Mouse (Mus musculus) hematopoietic stem cell, adult 5-6 weeks (primary cell): Measurements from ENCODE around the gene Adcy4. TPM values are rescaled to one million over a fixed set of nuclear protein-coding genes. Genes with fewer than 3 reads are reported as not detected.

Experiments
- ATAC-seq, 2 experiments: fragments of 125-278 bp in 1 of 2; replicated peaks in 1 of 2; 2 replicates each; pipeline ENCODE4 v1.8.0; 2016 to 2017; ENCODE audit warnings: inconsistent platforms in 2 of 2, mild to moderate bottlenecking in 2 of 2, moderate number of reproducible peaks in 2 of 2, low read depth in 1 of 2, moderate TSS enrichment in 1 of 2; ENCODE audit not compliant: low FRiP score in 2 of 2, poor library complexity in 2 of 2, severe bottlenecking in 2 of 2, insufficient read depth in 1 of 2, low TSS enrichment in 1 of 2
- total RNA-seq: library from RNA; stranded (forward); fragments of 172-1452, 232-1000 nt; gene quantifications from 2 replicates; pipeline ENCODE4 v1.2.3, GENCODE M21; 2017

Adcy4 gene
- 1.0 and 2.2 TPM in 2 replicates for total RNA-seq

GRCm38 (mm10) chr14:55783958-55784235 lies at the start of gene Adcy4:
Gene Adcy4 (minus strand): TSS chr14:55784095.
- ATAC-seq: no peak

GRCm38 (mm10) chr14:55833126-55833525 lies 49.2 kb upstream of the Adcy4 start:
- ATAC-seq: no peak

DNA sequence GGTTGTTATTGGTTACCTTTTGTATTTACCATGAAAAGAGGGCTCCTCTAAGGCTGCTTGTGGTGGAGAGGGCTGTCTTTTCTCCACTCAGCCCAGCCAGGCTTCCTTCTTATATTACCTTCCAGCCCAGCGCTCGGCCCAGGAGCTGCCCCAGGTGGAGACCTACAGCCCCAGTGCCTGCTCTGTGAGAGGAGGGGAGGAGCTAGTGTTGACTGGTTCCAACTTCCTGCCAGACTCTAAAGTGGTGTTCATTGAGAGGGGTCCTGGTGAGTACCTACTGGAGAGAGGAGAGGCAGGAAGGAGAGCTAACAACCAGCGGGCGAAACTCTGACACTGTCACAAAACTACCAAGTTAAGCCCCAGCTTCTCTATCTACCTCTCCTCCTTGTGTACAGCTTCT lies 46.4 kb upstream of the Adcy4 start:
- no peak for ATAC-seq

GRCm38 (mm10) chr14:55829854-55830253 lies 46.0 kb upstream of the Adcy4 start:
- no peak for ATAC-seq

GRCm38 (mm10) chr14:55828716-55829263 lies 44.9 kb upstream of the Adcy4 start:
- ATAC-seq: no peak

DNA sequence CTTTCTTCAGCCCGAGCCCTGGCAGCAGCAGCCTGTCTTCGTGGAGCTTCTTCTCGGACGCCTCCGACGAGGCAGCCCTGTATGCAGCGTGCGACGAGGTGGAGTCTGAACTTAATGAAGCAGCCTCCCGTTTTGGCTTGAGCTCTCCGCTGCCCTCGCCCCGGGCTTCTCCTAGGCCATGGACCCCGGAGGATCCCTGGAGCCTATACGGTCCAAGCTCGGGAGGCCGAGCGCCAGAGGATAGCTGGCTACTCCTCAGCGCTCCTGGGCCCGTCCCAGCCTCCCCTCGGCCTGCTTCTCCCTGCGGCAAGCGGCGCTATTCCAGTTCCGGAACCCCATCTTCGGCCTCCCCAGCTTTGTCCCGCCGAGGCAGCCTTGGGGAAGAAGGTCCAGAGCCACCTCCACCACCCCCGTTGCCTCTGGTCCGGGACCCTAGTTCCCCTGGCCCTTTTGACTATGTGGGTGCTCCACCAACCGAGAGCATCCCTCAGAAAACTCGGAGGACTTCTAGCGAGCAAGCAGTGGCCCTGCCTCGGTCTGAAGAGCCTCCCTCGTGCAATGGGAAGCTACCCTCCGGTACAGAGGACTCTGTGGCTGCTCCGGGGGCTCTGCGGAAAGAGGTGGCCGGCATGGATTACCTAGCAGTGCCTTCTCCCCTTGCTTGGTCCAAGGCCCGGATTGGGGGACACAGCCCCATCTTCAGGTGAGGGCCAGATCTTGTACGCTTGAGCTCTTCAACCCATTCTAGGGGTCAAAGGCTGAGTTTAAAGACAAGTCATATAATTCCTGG lies 42.9 kb upstream of the Adcy4 start:
- ATAC-seq: no peak

GRCm38 (mm10) chr14:55826142-55826541 lies 42.2 kb upstream of the Adcy4 start:
- no peak for ATAC-seq

- no peak for ATAC-seq
Observed at GRCm38 (mm10) chr14:55825216-55826051, 41.5 kb upstream of the Adcy4 start.

- ATAC-seq: no peak
Observed at GRCm38 (mm10) chr14:55824481-55825215, 40.8 kb upstream of the Adcy4 start.

- ATAC-seq: no peak
Observed at GRCm38 (mm10) chr14:55824001-55824480, 40.1 kb upstream of the Adcy4 start.

GRCm38 (mm10) chr14:55822991-55823762 lies 39.3 kb upstream of the Adcy4 start, which contains the start of gene Nfatc4:
Gene Nfatc4 (plus strand): TSS chr14:55823144.
- ATAC-seq: peak in 1 of 2 experiments; percentile 8; a peak in 1 of 4 replicates

GRCm38 (mm10) chr14:55822435-55822990 lies 38.6 kb upstream of the Adcy4 start:
- peak; percentile 77 to 90 for ATAC-seq

DNA sequence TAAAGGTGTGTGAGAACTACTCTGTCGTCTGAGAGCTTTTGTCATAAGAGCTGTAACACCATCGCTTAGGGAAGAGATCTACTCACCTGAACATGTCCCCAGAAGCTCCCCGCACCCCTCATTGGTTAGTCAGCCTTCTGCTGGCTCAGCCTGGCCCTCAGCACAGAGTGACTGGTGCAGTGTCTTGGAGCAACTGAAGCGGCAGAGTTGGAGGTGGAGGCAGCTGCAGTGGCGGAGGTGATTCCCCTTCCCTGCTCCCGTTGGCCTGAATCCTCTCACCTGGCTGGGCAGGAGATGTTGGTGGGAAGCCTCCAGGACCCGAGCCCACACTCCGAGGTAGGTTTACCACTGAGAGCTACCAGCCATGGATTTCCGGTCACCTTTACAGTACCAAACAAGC lies 36.7 kb upstream of the Adcy4 start:
- no peak for ATAC-seq

- ATAC-seq: no peak
Observed at GRCm38 (mm10) chr14:55819845-55820405, 36.0 kb upstream of the Adcy4 start.

DNA sequence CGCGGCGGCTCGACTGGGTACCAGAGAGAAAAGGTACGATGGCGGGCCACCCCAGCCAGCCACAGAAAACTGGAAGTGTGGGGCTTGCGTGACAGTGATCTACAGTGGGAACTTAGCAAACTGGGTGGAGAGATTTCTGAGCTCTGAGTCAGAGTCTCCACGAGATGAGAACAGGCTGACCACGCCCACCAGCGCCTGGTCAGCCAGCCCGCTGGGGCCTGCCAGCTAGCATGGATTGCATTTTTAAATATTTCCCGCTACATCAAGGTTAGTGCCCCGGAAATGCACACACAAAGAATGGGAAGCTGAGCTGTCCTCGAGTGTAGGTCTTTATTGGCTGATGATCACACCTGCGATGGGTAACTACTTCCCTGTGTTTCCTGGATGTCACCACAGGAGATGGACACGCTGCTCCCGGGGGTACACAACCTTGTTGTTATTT lies 31.4 kb upstream of the Adcy4 start:
- 0 out of 4 replicates have a peak, but pooled peaks of 1 of the 2 experiments have one; percentile 22 for ATAC-seq

DNA sequence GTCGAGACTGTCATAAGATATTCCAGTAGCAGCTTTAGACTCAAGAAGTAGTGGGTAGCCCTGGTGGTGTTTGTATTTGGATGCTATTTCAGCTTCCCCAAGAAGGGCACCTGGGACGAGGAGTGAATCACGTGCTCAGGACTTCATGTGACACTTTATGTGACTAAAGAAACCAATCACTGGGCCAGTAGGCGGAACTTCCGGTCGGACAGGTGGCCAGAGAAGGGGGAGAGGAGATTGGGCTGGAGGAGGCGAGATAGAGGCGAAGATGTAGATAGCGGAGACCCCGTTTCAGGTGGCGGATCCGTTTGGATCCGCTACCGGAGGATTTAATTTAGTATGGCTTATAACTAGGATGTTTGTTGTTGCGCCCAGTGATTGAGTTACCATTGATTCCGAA lies 31.0 kb upstream of the Adcy4 start:
- 0 out of 4 replicates have a peak, but pooled peaks of 1 of the 2 experiments have one; percentile 7 for ATAC-seq
